Mouse (Mus musculus) midbrain, embryonic 13.5 days (tissue): ENCODE results near the gene D430042O09Rik. TPM values are rescaled to one million over a fixed set of nuclear protein-coding genes. Genes with fewer than 3 reads are reported as not detected.

ENCODE experiments used
- ATAC-seq: fragments of 200-750 bp; cut with Nextera tagmentation; 2 replicates; pipeline ENCODE4 v1.8.0; 2017; ENCODE audit warnings: mild to moderate bottlenecking, moderate TSS enrichment, moderate library complexity
- H3K27ac ChIP-seq: fragments of 300-500 bp; sonication (generic); 2 replicates; pipeline ENCODE4 v1.5.1; 2015; ENCODE audit warnings: inconsistent platforms, mild to moderate bottlenecking, moderate library complexity
- H3K27me3 ChIP-seq: fragments of 300-500 bp; sonication (generic); 2 replicates; pipeline ENCODE4 v1.6.1; 2015; ENCODE audit warnings: mild to moderate bottlenecking, inconsistent platforms
- H3K36me3 ChIP-seq: fragments of 300-500 bp; sonication (generic); 2 replicates; pipeline ENCODE4 v1.6.1; 2015; ENCODE audit warnings: mild to moderate bottlenecking, inconsistent platforms
- H3K4me1 ChIP-seq: fragments of 300-500 bp; sonication (generic); replicated peaks from 2 replicates; pipeline ENCODE4 v1.6.1; 2015; ENCODE audit warnings: inconsistent platforms
- H3K4me2 ChIP-seq: fragments of 300-500 bp; sonication (generic); replicated peaks from 2 replicates; pipeline ENCODE4 v1.6.1; 2015; ENCODE audit warnings: moderate library complexity, mild to moderate bottlenecking, inconsistent platforms
- H3K4me3 ChIP-seq: fragments of 300-500 bp; sonication (generic); replicated peaks from 2 replicates; pipeline ENCODE4 v1.5.1; 2015; ENCODE audit warnings: mild to moderate bottlenecking, inconsistent platforms
- H3K9ac ChIP-seq: fragments of 300-500 bp; sonication (generic); replicated peaks from 2 replicates; pipeline ENCODE4 v1.6.1; 2015; ENCODE audit warnings: mild to moderate bottlenecking, inconsistent platforms
- H3K9me3 ChIP-seq: fragments of 300-500 bp; sonication (generic); 2 replicates; pipeline ENCODE4 v1.6.1; 2016; ENCODE audit warnings: mild to moderate bottlenecking, inconsistent platforms
- WGBS: fragments of 180-500 bp; shearing (Covaris S2); methylation state at CpG from one replicate; pipeline ENCODE4 v1.1.7; 2015; 5-methylcytosine and 5-hydroxymethylcytosine counted together
- polyA plus RNA-seq: library from polyadenylated mRNA; unstranded; fragments of >200 nt; fragmentation: Nextera tagmentation; extraction: Ambion mirVana; gene quantifications from 2 replicates; pipeline ENCODE4 v1.2.1, GENCODE M21; 2015

The D430042O09Rik gene
- polyA plus RNA-seq, 1 experiment from 2014 or later: 7.5 TPM

- no peaks in the 10 kb centered on the region for H3K4me1 ChIP-seq
- no peaks in the 10 kb centered on the region for H3K9me3 ChIP-seq
- no peak overlapping the region for H3K4me3 ChIP-seq
- H3K4me2 ChIP-seq: no peak overlapping the region
- no peak overlapping the region for H3K27ac ChIP-seq
- 60% methylated on average over 1 of the region's 1 CpGs for WGBS
- ATAC-seq: no peak
- H3K9ac ChIP-seq: no peak overlapping the region
- H3K36me3 ChIP-seq: no peaks in the 10 kb centered on the region
- H3K27me3 ChIP-seq: no peaks in the 10 kb centered on the region
Measured at GRCm38 (mm10) chr7:125741271-125741703, 33.6 kb downstream of the D430042O09Rik start.

GRCm38 (mm10) chr7:125744774-125745173, 37.1 kb downstream of the D430042O09Rik start:
- Histone ChIP-seq H3K9ac (no peak overlapping the region), H3K27ac (no peak overlapping the region), H3K9me3 (no peaks in the 10 kb centered on the region), H3K4me1 (no peaks in the 10 kb centered on the region), H3K27me3 (no peaks in the 10 kb centered on the region), H3K4me2 (no peak overlapping the region), H3K36me3 (no peaks in the 10 kb centered on the region), H3K4me3 (no peak overlapping the region)
- 91% methylated on average over 1 of the region's 1 CpGs for WGBS
- ATAC-seq: no peak

- Histone ChIP-seq H3K4me3 (no peak overlapping the region), H3K4me2 (no peak overlapping the region), H3K9ac (no peak overlapping the region), H3K9me3 (no peaks in the 10 kb centered on the region), H3K27ac (no peak overlapping the region), H3K4me1 (no peaks in the 10 kb centered on the region), H3K36me3 (no peaks in the 10 kb centered on the region), H3K27me3 (no peaks in the 10 kb centered on the region)
- WGBS: 89% methylated on average over 2 of the region's 2 CpGs
- ATAC-seq: no peak
Measured at GRCm38 (mm10) chr7:125746621-125747315, 39.1 kb downstream of the D430042O09Rik start.

GRCm38 (mm10) chr7:125747316-125747690, 39.6 kb downstream of the D430042O09Rik start:
- no peaks in the 10 kb centered on the region for H3K36me3 ChIP-seq
- no peaks in the 10 kb centered on the region for H3K4me1 ChIP-seq
- no peaks in the 10 kb centered on the region for H3K27me3 ChIP-seq
- no peak overlapping the region for H3K4me2 ChIP-seq
- H3K9me3 ChIP-seq: no peaks in the 10 kb centered on the region
- no peak overlapping the region for H3K27ac ChIP-seq
- WGBS: 55% methylated on average over 7 of the region's 7 CpGs
- no peak overlapping the region for H3K4me3 ChIP-seq
- no peak for ATAC-seq
- no peak overlapping the region for H3K9ac ChIP-seq

- 0 out of 2 replicates have a peak, but pooled peaks have one; percentile 45 for ATAC-seq
- Histone ChIP-seq H3K9ac (no peak overlapping the region), H3K4me3 (no peak overlapping the region), H3K9me3 (no peaks in the 10 kb centered on the region), H3K4me2 (no peak overlapping the region), H3K4me1 (no peaks in the 10 kb centered on the region), H3K36me3 (no peaks in the 10 kb centered on the region), H3K27ac (no peak overlapping the region), H3K27me3 (no peaks in the 10 kb centered on the region)
- 53% methylated on average over 3 of the region's 3 CpGs for WGBS
Measured at GRCm38 (mm10) chr7:125748186-125748585, 40.5 kb downstream of the D430042O09Rik start.

GRCm38 (mm10) chr7:125752699-125753325, 45.1 kb downstream of the D430042O09Rik start:
- Histone ChIP-seq H3K4me2 (no peak overlapping the region), H3K9me3 (no peaks in the 10 kb centered on the region), H3K27ac (no peak overlapping the region), H3K4me1 (no peaks in the 10 kb centered on the region), H3K27me3 (no peaks in the 10 kb centered on the region), H3K4me3 (no peak overlapping the region), H3K9ac (no peak overlapping the region), H3K36me3 (no peaks in the 10 kb centered on the region)
- 85% methylated on average over 7 of the region's 7 CpGs for WGBS
- ATAC-seq: no peak

GRCm38 (mm10) chr7:125753326-125753715, 45.6 kb downstream of the D430042O09Rik start:
- H3K36me3 ChIP-seq: no peaks in the 10 kb centered on the region
- no peak for ATAC-seq

GRCm38 (mm10) chr7:125756806-125757205, 49.1 kb downstream of the D430042O09Rik start:
- WGBS: 79% methylated on average over 6 of the region's 6 CpGs
- no peak for ATAC-seq

More at GRCm38 (mm10) chr7:125753326-125753715, 45.6 kb downstream of the D430042O09Rik start:
- no peaks in the 10 kb centered on the region for H3K27me3 ChIP-seq
- H3K27ac ChIP-seq: no peak overlapping the region
- no peak overlapping the region for H3K9ac ChIP-seq
- 89% methylated on average over 3 of the region's 3 CpGs for WGBS
- H3K4me1 ChIP-seq: no peaks in the 10 kb centered on the region
- no peaks in the 10 kb centered on the region for H3K9me3 ChIP-seq
- no peak overlapping the region for H3K4me2 ChIP-seq
- H3K4me3 ChIP-seq: no peak overlapping the region

GRCm38 (mm10) chr7:125757896-125758623, 50.4 kb downstream of the D430042O09Rik start:
- H3K9ac ChIP-seq: no peak overlapping the region
- H3K4me3 ChIP-seq: no peak overlapping the region
- H3K36me3 ChIP-seq: peaks cover 22% of the 10 kb centered on the region
- peaks cover 6% of the 10 kb centered on the region for H3K4me1 ChIP-seq
- no peak overlapping the region for H3K4me2 ChIP-seq
- no peak overlapping the region for H3K27ac ChIP-seq
- no peaks in the 10 kb centered on the region for H3K9me3 ChIP-seq
- WGBS: 87% methylated on average over 6 of the region's 6 CpGs
- no peak for ATAC-seq
- no peaks in the 10 kb centered on the region for H3K27me3 ChIP-seq

More at GRCm38 (mm10) chr7:125756806-125757205, 49.1 kb downstream of the D430042O09Rik start:
- H3K4me3 ChIP-seq: no peak overlapping the region
- H3K27me3 ChIP-seq: no peaks in the 10 kb centered on the region
- H3K27ac ChIP-seq: no peak overlapping the region
- H3K36me3 ChIP-seq: peaks cover 17% of the 10 kb centered on the region
- no peaks in the 10 kb centered on the region for H3K4me1 ChIP-seq
- no peak overlapping the region for H3K9ac ChIP-seq
- H3K9me3 ChIP-seq: no peaks in the 10 kb centered on the region
- no peak overlapping the region for H3K4me2 ChIP-seq

- Histone ChIP-seq H3K9ac (no peak overlapping the region), H3K27me3 (no peaks in the 10 kb centered on the region), H3K4me3 (no peak overlapping the region), H3K36me3 (peaks cover 27% of the 10 kb centered on the region), H3K4me2 (no peak overlapping the region), H3K9me3 (no peaks in the 10 kb centered on the region), H3K4me1 (peaks cover 10% of the 10 kb centered on the region), H3K27ac (no peak overlapping the region)
- WGBS: 90% methylated on average over 2 of the region's 2 CpGs
- ATAC-seq: no peak
Measured at GRCm38 (mm10) chr7:125762289-125762688, 54.6 kb downstream of the D430042O09Rik start.

- Histone ChIP-seq H3K9me3 (no peaks in the 10 kb centered on the region), H3K36me3 (peaks cover 27% of the 10 kb centered on the region), H3K4me2 (no peak overlapping the region), H3K4me3 (no peak overlapping the region), H3K9ac (no peak overlapping the region), H3K27me3 (no peaks in the 10 kb centered on the region), H3K27ac (no peak overlapping the region; the same call in 1 of the 2 replicates), H3K4me1 (peaks cover 10% of the 10 kb centered on the region)
- ATAC-seq: peak; percentile 63
- WGBS: 43% methylated on average over 7 of the region's 7 CpGs
Measured at GRCm38 (mm10) chr7:125762883-125763830, 55.5 kb downstream of the D430042O09Rik start.
